Mouse (Mus musculus): ENCODE data around the gene Olfr490. TPM values are rescaled to one million over a fixed set of nuclear protein-coding genes. Genes with fewer than 3 reads are reported as not detected.

Olfr490 gene
- polyA plus RNA-seq (2015; fragmentation: Nextera tagmentation; extraction: Ambion mirVana), result not detected in 2 replicates

GRCm38 (mm10) chr7:108288834-108289233 lies at the start of gene Olfr490:
Gene Olfr490, minus strand, starts transcription at chr7:108288934.
- Histone ChIP-seq H3K4me2 (no peak within 1 kb of the TSS), H3K4me3 (no peak within 1 kb of the TSS), H3K36me3 (replicated peaks) (no peaks in the 10 kb centered on the region), H3K4me1 (no peaks in the 10 kb centered on the region), H3K27ac (no peak within 1 kb of the TSS), H3K9me3 (no peaks in the 10 kb centered on the region), H3K27me3 (replicated peaks) (no peaks in the 10 kb centered on the region), H3K9ac (no peak within 1 kb of the TSS)
- no peak for ATAC-seq (replicated peaks)

- H3K36me3 ChIP-seq (replicated peaks), result no peaks in the 10 kb centered on the region
- no peak within 1 kb of the TSS for H3K4me3 ChIP-seq
- H3K4me1 ChIP-seq, result no peaks in the 10 kb centered on the region
- H3K9ac ChIP-seq, result no peak within 1 kb of the TSS
- 94% methylated on average over 2 of the region's 2 CpGs for WGBS
- ATAC-seq (replicated peaks), result no peak
- no peak within 1 kb of the TSS for H3K4me2 ChIP-seq
- H3K27me3 ChIP-seq (replicated peaks), result no peaks in the 10 kb centered on the region
- no peak within 1 kb of the TSS for H3K27ac ChIP-seq
- H3K9me3 ChIP-seq, result no peaks in the 10 kb centered on the region
These were observed 34.8 kb upstream of the Olfr490 start, which contains the start of gene Olfr492 for GRCm38 (mm10) chr7:108323574-108323973. Gene Olfr492, minus strand, starts transcription at chr7:108323674.

DNA sequence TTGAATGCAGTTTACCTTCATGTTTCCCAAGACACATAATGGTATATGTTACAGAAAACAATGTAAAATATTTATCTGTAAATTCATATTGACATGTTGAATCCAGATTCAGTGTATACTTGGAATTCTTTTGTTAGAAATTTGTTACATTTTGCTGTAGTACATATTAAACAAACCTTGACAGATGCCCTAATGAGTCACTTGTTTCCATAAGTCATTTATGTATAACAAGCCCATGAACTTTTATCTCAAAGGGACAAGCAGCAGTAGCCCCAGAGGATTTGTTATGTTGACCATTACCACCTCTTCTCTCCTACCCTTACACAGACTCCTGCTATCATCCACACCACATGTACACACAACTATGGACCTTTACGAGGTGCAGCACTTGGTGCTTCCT lies 24.4 kb upstream of the Olfr490 start, which contains the start of gene Olfr491:
Gene Olfr491, plus strand, starts transcription at position 301 of the 400 bp plus-strand sequence.
- H3K27me3 ChIP-seq (replicated peaks), result no peaks in the 10 kb centered on the region
- H3K27ac ChIP-seq, result no peak within 1 kb of the TSS
- H3K4me2 ChIP-seq, result no peak within 1 kb of the TSS
- no peaks in the 10 kb centered on the region for H3K4me1 ChIP-seq
- H3K9ac ChIP-seq, result no peak within 1 kb of the TSS
- ATAC-seq (replicated peaks), result no peak
- no peaks in the 10 kb centered on the region for H3K36me3 ChIP-seq (replicated peaks)
- WGBS, result 36% methylated on average over 1 of the region's 1 CpGs
- H3K9me3 ChIP-seq, result no peaks in the 10 kb centered on the region
- no peak within 1 kb of the TSS for H3K4me3 ChIP-seq

DNA sequence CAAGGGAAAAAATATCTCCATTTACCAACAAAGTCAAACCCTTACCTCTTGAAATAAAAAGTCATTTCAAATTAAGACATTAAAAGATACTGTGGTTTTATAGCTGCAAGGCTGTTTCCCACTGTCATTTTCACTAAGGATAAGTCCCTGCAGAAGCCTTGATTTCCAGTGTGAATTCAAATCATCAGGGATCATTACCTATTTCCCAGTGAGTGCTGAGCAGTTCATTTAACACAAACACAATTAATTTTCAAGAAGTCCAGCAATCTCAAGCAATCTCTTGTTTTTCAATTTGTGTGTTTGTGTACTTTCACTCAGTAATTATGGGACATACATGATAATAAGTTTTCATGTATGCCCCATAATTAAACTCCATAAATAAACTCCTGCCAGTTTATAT lies 30.5 kb downstream of the Olfr490 start, which contains the start of gene Olfr488:
Gene Olfr488, minus strand, starts transcription at position 101 of the 400 bp plus-strand sequence.
- no peaks in the 10 kb centered on the region for H3K9me3 ChIP-seq
- no peaks in the 10 kb centered on the region for H3K4me1 ChIP-seq
- no peaks in the 10 kb centered on the region for H3K27me3 ChIP-seq (replicated peaks)
- ATAC-seq (replicated peaks), result no peak
- H3K9ac ChIP-seq, result no peak within 1 kb of the TSS
- no peak within 1 kb of the TSS for H3K4me2 ChIP-seq
- no peak within 1 kb of the TSS for H3K27ac ChIP-seq
- no peak within 1 kb of the TSS for H3K4me3 ChIP-seq
- H3K36me3 ChIP-seq (replicated peaks), result no peaks in the 10 kb centered on the region

Other genes starting within 250 kb of the Olfr490 start
- gene Olfr479, start 238.2 kb downstream of the Olfr490 start, polyA plus RNA-seq (2015; fragmentation: Nextera tagmentation; extraction: Ambion mirVana), result not detected in 2 replicates
- not detected in 2 replicates for gene Olfr480, start 221.6 kb downstream of the Olfr490 start, polyA plus RNA-seq (2015; fragmentation: Nextera tagmentation; extraction: Ambion mirVana)
- gene Olfr481, start 209.1 kb downstream of the Olfr490 start, polyA plus RNA-seq (2015; fragmentation: Nextera tagmentation; extraction: Ambion mirVana), result not detected in 2 replicates
- 0.09 TPM in 1 of 2 replicates, not detected in the other for gene Olfr482, start 191.3 kb downstream of the Olfr490 start, polyA plus RNA-seq (2015; fragmentation: Nextera tagmentation; extraction: Ambion mirVana)
- not detected in 2 replicates for gene Olfr483, start 188.1 kb downstream of the Olfr490 start, polyA plus RNA-seq (2015; fragmentation: Nextera tagmentation; extraction: Ambion mirVana)
- not detected in 2 replicates for gene Olfr484, start 161.5 kb downstream of the Olfr490 start, polyA plus RNA-seq (2015; fragmentation: Nextera tagmentation; extraction: Ambion mirVana)
- not detected in 2 replicates for gene Olfr485, start 129.1 kb downstream of the Olfr490 start, polyA plus RNA-seq (2015; fragmentation: Nextera tagmentation; extraction: Ambion mirVana)
- not detected in 2 replicates for gene Olfr486, start 116.2 kb downstream of the Olfr490 start, polyA plus RNA-seq (2015; fragmentation: Nextera tagmentation; extraction: Ambion mirVana)
- gene Olfr487, start 74.3 kb downstream of the Olfr490 start, polyA plus RNA-seq (2015; fragmentation: Nextera tagmentation; extraction: Ambion mirVana), result not detected in 2 replicates
- not detected in 2 replicates for gene Olfr488, start 30.6 kb downstream of the Olfr490 start, polyA plus RNA-seq (2015; fragmentation: Nextera tagmentation; extraction: Ambion mirVana)
- gene Olfr491, start 24.5 kb upstream of the Olfr490 start, polyA plus RNA-seq (2015; fragmentation: Nextera tagmentation; extraction: Ambion mirVana), result not detected in 2 replicates
- not detected in 2 replicates for gene Olfr492, start 34.7 kb upstream of the Olfr490 start, polyA plus RNA-seq (2015; fragmentation: Nextera tagmentation; extraction: Ambion mirVana)
- not detected in 2 replicates for gene Olfr493, start 58.0 kb upstream of the Olfr490 start, polyA plus RNA-seq (2015; fragmentation: Nextera tagmentation; extraction: Ambion mirVana)
- gene Olfr494, start 76.4 kb upstream of the Olfr490 start, polyA plus RNA-seq (2015; fragmentation: Nextera tagmentation; extraction: Ambion mirVana), result not detected in 2 replicates
- gene Olfr495, start 104.2 kb upstream of the Olfr490 start, polyA plus RNA-seq (2015; fragmentation: Nextera tagmentation; extraction: Ambion mirVana), result not detected in 2 replicates
- not detected in 2 replicates for gene Olfr497, start 131.5 kb upstream of the Olfr490 start, polyA plus RNA-seq (2015; fragmentation: Nextera tagmentation; extraction: Ambion mirVana)
- gene Olfr498, start 176.4 kb upstream of the Olfr490 start, polyA plus RNA-seq (2015; fragmentation: Nextera tagmentation; extraction: Ambion mirVana), result not detected in 2 replicates
- not detected in 2 replicates for gene Olfr502, start 236.1 kb upstream of the Olfr490 start, polyA plus RNA-seq (2015; fragmentation: Nextera tagmentation; extraction: Ambion mirVana)